Mouse (Mus musculus) right cerebral cortex, postnatal 4 days (tissue): Measurements from ENCODE around the gene Colq.
A peak's percentile ranks its signal among the peaks of the same experiment; 100 is the strongest.

Source experiments
- DNase-seq: peaks from one replicate; pipeline ENCODE4 v3.0.0-alpha.2; 2022

The Colq gene

DNA sequence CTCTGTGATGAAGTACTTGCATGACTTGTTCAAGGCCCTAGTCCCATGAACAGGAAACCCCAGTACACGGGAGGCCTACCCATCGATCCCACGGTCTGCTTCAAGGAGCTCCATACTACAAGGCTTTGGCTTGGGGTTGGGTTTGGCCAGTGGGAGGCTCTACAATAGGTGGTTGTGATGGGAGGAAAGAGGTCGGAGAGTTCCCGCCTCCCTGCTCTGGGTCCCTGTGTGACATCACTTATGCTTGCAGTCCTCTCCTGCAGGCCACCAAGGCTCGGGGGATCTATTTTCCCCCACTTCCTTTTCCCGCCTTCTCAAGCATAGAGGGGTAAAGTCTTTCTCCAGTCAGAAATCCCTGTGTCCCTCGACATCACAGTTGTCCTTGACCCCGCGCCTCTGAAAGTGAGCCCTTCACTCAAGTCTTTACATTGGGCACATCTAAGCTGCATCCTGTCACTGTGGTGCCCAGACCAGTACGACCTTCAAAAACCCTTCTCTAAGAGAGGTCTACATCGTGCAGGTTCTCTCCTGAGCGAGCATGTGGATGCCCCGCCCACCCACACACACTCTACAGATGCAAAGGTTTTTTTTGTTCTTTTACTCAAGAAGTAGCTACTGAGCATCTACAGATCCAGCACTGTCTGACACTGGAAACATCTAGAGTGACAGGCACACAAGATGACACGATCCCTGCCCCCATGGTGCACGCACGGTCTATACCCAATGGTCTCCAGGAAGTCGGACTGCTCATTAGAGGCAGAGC, 16.1 kb downstream of the Colq start:
- no peak for DNase-seq

DNA sequence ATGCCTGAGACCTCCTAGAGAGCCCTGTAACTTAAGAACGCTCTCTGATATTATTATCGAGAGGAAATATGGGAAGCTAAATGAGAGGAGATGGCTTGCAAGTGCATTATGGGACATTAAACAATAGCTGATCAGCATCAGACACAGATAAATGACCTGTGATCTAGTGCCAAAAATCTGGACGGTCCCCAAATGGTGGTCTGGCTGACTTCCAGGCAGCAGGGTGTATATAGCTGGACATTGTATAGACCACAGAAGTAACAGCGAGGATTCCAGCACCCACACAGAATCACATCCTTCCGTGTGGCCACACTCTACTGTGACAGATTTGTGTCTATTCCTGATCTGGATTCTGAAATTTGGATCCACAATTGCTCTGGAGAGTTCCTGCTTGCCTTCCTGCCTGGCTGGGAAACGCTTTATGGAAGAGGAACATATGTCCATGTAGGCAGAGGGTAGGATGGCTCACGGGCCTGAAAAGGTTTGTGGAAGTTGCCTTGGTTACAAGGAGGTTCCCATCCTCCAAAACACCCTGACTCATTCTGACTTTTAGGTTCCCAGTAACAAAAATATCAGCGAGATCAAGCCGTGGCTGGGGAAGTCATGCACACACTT, 18.5 kb downstream of the Colq start:
- DNase-seq = peak; percentile 13

DNA sequence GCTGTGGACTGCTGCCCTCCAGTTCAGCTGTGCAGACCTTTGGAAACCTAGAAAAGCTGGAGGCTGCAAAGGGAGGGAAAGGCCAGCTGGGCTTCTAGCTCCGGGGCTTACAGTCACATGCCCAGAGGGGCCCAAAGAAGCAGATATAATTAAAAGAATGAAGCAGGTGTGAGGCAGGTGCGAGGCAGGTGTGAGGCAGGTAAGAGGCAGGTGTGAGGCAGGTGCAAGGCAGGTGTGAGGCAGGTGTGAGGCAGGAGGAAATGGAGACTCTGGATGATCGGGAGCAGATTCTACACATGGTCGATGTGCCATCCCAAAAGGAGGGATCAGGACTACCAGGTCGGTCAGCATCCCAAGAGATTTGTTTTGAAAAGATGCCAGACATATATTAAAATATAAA, 19.7 kb downstream of the Colq start:
- DNase-seq = no peak

DNA sequence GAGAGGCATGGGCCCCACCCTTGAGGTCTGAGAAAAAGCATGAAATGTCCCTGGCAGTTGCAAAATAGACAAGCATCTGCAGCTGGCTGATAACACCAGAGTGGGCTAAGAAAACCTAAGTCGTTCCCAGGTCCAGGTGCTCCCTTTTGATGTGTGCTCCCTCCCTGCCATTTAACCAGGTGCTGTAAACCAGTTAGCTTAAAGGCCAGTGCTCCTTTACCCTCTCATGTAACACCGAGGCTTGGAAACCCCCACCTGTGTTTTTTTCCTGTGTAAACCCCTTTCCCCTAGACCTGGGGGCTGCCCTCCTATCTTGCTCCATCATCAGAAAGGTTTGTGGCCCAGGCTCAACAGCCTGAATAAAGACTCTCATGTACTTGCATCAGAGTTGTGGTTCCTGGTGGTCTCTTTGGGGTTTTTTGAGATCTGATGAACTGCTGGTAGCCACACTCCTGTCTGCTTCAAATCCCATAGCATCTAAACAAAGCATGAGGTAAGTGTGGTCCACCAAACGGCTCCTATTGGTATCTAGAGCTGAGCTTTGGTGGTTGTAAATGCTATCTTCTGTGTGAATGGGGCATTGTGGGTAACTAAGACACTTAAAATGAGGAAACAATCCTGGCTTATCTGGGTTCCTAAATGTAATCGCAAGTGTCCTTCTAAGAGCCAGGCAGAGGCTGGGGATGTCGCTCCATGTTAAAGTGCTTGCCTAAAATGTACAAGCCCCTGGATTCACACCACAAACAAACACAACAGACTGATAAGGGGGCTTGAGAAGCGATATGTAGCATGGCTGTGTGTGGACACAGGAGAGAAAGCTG, 20.8 kb downstream of the Colq start:
- DNase-seq = no peak

DNA sequence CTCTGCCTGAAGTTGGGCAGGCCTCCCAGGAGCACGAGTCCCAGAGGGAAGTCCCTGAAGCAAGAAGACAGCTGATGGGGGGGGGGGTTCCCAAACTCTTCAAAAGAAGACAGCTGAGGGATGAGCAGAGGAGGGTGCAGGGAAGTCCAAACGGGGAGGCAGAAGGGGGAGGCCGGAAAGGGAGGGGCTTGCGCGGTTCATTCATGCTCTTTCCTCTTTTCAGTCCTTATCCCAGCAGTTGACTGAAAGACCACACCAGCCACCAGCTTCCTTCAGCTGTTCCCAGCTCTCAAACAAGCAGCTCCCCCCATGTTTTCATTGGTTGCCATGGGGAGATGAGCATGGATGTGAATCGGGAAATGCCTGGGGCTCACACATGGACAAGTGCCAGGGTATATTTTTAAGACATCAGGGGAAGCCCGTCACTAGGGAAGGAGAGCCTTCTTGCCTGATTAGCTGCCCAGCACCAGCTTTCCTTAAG, 22.0 kb downstream of the Colq start:
- no peak for DNase-seq

DNA sequence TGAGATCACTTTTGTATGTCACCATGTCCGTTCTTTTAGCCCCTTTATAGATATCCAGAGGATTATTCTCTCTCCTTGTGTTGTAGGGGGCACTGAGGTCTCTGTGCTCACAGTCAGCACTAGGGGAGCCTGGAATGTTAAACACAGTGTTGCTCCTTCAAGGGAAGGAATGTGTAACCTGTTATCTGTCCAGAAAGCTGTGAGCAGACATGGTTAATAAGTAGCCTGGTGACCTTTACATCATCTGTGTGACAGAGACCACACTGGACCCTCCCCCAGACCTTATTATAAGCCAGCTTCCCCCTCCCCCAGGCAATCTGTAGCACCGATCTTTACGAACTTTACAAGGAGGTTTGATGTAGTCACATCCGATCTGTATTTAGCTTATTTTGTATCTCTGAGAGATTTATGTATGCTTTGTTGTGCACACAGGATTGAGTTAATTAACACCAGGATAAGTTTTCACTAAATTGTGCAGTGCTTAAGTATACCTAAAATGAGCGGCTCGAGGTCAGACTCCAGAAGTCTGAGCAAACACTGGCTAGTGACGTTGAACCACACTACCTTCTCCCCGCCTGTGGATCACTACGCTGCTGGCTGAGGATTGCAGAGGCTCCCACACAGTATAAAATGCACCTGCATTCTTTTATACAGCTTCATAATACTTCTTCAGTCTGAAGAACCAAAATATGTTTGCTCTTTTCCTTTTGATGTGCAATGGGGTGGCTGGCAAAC, 25.5 kb downstream of the Colq start:
- DNase-seq = no peak

DNA sequence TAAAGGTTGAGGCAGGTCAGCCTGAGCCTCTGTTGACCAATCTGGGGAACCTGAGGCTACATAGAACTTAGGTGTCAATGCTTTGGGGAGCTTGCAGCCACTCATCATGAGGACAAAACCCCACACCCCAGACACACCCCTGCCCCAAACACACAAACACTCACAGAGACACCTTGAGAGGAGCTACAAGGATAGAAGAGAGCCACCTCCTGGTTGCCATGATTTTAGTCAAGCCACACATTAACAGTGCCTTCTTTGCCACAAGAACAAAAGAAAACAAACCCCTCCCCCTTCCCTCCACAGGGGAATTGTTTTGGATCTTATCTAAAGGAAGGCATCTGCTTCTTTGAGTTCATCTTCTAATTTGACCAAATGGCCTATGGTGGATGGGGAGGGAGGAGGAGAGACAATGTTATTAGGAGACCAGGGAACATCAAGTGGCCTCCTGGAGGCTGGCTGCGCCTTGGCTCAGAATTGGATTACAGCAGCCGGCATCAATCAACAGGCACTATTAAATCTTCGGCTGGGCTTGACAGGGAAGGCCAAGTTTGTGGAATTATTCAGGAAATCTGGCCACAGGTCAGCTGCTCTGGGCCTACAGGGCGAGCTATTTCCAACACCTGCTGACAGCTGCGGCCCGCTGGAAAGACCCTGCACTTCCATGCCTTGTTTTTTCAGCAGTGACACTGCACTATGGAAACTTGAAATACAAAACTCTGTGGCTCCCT, 26.5 kb downstream of the Colq start:
- no peak for DNase-seq

DNA sequence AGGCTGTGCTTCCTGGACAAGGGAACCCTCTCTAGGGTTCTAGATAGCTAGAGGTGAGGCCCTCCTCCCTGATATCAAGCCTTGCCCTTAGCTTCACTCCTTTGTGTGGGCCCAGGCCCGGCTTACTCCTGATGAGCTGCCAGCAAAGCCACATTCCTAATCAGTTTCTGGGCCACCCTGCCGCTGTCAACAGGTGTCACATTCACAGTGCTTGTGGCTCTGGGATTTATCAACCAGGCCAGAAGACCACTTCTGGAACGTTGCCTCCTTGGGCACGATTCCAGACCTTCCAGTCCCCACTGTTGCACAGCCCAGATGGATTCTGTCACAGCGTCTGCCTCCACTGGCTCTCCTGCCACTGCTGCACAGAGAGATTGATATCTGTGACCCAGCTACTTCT, 30.3 kb downstream of the Colq start:
- no peak for DNase-seq

DNA sequence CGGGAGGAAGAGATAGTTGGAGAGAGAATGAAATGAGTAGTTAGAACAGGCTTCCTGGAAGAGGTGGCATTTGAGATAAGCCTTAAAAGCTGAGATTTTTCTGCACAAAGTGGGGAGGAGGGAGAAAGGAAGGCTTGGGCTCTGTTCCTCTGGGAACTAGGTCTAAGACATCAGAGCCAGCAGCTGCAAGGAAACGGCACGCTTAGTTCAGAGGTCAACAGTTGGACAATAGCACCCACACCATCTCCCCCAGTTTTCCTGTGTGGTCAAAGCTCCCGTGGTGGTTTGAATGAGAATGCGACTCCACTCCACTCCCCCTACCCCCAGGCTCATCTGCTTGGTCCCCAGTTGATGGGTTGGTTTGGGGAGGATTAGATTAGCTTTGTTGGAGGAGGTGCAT, 31.9 kb downstream of the Colq start:
- DNase-seq = no peak

DNA sequence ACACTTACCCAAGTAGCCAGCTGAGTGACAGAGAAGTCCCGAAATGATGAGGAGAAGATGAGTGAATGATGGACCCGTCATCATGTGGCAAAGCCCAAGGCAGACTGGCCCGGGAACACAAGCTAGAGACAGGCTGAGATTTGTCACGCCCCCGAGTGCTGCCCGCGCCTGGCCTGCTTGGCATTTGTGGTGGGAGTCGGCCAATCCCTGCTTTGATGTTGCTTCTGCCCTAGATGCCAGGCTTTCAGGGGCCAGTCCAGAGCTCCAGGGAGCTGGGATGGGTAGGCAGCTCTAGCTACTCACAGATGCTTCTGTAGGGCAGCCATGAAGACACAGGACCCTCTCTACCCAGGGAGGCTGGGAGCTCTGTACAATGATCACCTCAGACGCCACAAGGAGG, 33.4 kb downstream of the Colq start:
- no peak for DNase-seq

DNA sequence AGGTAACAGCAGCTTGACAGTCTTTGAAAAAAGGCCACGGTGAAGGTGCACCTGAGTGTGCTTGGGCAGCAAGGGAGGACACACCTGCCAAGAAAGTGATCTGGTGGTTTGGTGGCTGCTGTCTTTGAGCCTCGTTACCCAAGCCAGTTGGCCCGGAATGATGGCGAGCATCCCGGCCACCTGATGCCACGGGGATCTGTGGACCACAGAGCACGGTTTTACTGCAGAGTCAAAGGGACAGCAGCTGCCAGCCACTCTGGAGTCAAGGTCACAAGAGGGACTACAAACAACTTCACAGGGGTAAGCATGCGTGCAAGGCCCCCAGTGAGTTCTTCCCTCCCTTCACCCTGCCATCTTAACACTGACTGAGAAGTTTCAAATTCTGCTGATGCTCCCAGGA, 33.9 kb downstream of the Colq start:
- DNase-seq = no peak

DNA sequence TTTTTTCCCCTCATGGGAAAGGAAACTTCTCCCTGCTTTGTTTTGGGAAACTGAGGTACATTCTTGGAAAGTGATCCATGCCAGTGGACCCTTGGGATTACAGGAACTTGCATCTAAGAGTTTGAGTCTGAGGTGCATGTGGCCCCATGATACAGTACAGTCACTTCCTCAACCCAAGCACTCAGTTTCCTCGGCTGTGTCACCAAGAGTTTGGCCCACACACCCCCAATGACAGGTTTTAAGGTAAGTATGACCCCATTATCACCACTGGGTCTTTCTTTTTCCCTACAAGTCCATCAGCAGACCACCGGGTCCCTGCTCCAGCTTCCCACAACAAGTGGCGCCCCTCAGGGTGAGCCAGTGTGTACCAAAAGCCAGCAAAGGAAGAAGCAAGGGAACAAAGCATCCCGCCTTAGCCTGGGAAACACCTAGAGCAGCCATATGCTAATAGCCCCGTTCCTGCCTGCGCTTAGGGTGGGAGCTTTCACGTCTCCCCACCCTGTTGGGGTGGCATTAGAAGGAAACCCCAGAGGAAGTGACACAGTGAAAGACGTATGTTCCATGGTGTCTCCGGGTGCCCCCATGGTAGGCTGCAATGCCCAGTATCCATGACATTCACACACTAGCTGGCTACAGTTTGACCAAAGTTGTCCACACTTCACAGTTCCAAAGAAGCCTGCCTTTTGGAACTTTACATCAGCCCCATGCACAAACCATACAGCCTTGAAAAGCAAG, 34.5 kb downstream of the Colq start:
- no peak for DNase-seq

DNA sequence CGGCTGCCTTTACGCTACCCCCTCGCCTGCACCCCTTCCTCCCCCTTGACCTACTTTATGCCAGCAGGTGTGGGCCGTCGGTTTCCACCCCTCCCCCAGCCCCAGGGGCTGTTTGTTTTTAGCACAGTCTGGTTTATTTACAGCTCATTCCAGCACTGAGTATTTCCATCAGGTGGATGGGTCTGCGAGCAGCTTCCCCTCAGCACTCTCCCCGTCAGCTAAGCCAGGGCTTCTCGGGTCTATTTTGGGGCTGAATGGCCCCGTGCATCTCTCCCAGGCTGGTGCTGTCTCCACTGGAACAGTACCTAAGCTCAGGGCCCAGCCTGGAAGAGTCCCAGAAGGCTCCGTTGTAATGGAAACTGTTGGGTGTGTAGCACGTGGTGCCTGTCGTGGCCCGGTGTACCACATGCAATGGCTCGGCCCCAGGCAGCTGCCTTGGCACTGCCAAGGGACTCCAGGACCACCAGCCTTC, 35.1 kb downstream of the Colq start:
- no peak for DNase-seq

DNA sequence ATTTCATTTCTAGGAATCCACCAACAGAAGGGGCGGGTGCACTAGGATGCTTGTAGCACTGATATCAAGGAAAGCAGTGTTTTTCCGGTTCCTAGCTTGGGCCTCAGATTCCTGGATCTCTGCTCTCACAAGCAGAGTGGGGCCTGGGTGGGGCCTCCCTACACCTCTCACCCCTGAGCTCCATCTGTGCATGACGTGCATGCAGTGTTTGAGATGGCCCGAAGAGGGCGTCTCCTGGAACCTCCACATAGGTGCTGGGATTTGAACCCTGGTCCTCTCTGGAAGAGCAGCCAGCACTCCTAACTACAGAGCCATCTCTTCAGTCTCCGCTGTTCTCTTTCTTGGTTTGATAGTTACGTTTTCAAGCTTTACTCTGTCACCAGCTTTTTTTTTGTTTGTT, 36.1 kb downstream of the Colq start:
- no peak for DNase-seq

DNA sequence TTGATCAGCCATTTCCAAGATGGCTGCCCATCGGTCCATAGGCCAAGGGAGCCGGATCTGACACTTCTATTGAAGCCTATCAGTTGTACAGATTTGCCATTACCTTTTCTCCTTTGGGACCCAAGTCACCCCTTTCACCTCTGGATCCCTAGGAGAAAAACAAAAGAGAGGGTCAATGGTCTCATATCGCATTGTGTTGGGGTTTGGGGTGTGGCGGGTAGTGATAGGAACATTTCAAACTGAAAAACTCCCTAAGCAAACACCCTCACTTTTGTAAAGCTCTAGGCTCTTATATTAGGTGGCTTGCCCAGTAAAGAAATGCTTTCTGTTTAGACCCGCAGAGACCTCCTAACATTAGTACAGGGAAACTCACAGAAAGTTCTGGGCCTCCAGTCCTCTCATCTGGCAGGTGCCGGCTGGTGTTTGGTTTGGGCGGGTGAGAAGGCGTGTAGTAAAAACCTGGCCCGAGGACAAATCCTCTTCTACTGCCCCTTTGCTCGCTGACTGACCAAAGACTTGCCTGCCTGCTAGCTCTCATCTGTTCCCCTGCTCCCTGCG, 47.2 kb downstream of the Colq start:
- no peak for DNase-seq

DNA sequence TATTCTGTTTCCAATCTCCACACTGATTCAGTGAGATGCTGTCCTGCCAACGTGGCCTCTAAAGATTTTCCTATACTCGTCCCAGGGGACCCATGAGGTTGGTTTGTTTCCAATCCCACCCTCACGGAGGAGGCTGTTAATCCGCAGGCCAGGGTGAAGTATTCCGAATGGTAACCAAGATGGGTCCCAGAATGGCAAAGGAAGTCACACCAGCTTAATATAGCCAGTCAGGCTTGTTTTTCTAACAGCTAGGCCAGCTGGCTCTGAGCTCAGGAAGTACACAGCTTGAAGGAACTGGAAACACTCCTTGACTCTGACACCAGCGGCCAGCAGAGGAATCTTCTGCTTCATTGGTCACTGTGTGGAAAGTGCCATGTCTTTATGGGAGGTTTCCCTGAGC, 53.8 kb downstream of the Colq start:
- no peak for DNase-seq

DNA sequence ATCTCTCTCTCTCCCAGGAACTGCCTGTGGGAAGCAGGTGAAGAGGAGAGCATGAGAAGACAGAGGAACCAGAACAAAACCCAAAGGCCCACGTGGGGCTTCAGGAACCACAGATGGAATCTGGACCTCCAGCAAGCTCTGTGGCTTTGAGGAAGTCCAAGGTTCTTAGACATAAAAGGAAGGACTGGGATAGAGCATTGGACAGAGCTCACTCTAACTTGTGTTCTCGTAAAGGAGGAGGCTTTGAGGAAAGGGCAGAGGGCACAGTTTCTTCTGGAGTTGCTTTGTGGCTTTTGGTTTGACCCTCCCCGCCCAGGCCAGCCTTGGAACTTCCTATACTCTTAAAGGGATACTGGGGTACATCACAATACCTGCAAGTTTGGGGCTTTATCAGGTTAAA, 58.5 kb downstream of the Colq start:
- no peak for DNase-seq

DNA sequence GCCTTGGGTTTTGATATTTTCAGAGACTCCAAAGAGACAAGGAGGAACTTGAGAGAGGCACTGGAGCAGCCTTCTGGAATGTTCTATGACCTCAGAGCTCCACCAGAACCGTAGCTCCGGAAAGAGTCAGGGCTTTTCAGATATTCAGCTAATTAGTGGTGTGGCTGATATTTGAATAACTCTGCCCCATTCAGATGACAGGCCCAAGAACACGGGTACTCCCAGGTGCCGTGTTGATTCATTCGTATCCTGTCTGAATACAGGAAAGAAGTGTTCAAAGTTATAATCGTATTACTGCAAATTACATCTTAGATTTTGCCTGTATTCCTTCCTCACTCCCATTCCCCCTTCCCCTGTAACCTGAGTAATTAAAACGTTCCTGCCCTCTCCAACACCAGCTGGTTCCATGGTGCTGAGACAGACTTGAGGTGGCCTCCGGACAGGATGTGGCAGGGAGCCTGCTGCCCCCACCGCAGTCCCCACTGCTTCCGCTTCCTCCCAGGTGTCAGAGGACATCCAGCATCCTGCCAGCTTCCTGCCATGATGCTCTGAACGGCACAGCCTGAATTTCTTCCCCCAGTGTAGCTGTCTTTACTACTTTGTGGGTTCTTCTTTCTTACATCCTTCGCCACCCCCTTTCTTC, 59.5 kb downstream of the Colq start:
- DNase-seq = no peak

DNA sequence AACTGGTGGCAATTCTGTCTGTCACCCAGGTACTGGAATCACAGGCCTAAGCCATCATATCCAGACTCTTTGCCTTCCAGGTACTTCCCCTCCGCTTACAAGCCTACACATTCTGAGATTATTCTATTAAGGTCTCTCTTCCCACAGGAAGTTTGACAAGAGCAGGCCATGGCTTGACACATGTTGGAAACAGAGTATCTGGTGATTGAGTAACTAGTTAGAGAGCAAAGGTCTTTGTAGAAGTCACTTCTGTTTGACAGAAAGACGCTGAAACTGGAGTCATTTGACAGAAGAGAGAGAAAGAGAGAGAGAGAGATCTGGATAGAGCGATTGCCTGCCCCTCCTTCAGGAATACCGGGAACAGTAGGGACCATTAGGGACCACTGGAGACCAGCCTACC, 60.3 kb downstream of the Colq start:
- no peak for DNase-seq

DNA sequence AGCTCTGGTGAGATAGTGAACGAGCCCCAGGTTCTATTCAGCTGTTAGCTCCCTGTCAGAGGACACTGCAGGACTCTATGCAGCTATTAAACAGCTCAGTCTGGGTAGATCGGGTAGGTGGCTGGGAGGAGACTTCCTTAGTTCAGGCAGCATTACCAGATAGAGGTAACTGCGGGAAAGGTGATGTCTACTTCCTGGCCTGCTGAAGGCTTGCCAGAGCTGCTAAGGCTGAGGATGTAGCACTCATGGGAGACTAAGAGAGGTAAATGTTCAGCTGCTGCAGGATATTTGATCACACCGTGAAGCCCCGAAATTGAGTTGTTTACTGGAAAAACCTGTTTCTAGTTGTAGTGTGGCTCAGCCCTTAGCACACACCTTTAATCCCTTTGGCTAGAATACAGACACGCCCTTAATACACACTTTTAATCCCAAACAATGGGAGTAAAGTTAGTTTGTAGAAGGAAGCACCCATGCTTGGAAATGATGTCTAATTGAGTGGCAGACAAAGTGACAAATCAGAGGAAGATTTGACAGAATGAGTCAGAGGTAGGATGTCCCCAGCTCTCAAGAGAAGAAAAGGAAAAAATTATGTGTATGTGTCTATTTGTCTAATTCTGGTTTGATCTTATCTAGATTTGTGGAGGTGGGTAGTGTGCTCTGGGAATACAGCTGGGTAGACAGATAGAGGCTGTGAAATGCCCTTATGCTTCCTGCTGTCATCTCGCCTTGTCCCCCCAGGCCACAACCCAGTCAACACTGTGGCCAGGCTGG, 65.9 kb downstream of the Colq start:
- no peak for DNase-seq
